Mouse (Mus musculus) adrenal gland, postnatal 36 days (tissue): Measurements from ENCODE around the gene Krtap4-9. TPM values are rescaled to one million over a fixed set of nuclear protein-coding genes. Genes with fewer than 3 reads are reported as not detected.
"Not testable (repeated sequence)": the region's sequence is repeated elsewhere in the genome, so short reads cannot be mapped to it uniquely, and the experiment has no call there.

ENCODE experiments used
- DNase-seq, 2 experiments: peaks; one replicate each; pipeline ENCODE4 v3.0.0; 2021; ENCODE audit warnings: mixed read lengths in 1 of 2
- long read RNA-seq, 2 experiments: library from polyadenylated mRNA; stranded (forward); transcript quantifications; one replicate each; pipeline ENCODE4 v2.0.0; 2021; ENCODE audit warnings: borderline sequencing depth in 2 of 2
- total RNA-seq, 2 experiments: library from RNA; stranded (reverse); gene quantifications; 2 replicates each; pipeline ENCODE4 v1.2.3; 2021

Krtap4-9 gene
- not detected for total RNA-seq
- long read RNA-seq, experiment 1: 0 reads
- long read RNA-seq, experiment 2: 0 reads

DNA sequence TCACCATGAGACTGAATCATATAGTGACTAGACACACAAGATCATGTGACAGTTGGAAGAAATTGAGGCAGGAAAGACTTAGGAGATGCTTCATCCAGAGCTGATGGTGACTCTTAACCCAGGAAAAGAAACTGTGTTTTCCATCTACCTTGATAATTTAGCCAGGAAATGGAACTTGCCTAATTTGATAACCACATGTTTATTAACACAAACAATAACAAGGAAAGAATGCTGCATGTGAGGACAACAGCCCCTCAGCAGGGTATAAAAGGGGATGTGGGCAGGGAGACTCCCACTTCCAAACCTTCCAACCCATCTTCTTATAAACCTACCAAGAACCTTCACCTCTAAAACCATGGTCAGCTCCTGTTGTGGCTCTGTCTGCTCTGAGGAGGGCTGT, at the start of gene Krtap4-9:
Gene Krtap4-9, plus strand, starts transcription at position 301 of the 400 bp plus-strand sequence.
- not testable (repeated sequence) for DNase-seq

DNA sequence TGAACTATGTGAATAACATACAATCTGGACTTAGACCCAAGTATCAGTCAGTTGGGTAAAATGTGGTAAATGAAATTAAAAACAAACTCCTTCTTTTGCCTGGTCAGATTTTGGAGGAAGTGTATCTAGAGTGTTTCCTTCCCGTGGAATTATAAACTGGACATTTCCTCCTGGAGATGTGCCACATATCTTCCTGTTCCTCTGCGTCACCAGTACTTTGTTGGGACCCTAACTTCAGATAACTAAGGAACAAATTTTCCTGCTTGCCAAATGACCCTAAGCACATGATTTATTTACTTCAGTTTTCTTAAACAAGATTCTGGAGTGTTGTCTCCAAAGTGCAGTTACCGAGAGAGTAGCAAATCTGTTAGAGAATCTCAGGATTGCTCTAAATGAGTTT, 41.0 kb upstream of the Krtap4-9 start:
- peak in 1 of 2 experiments; percentile 5 for DNase-seq

DNA sequence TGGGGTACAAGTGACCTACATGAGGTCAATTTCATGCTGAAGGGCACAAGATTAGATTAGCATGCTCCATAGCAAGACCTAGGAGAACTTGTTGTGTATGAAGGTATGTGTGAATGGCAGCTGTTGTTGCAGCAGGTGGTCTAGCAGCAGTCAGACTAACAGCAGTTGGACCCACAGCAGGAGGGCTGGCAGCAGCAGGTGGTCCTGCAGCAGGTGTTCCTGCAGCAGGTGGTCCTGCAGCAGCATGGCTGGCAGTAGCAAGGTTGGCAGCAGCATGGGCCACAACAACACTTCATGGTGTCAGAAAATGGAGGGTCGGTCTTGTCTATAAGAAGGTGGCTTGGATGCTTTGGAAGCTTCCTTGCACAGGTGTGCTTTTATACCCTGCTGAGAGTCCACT, 26.1 kb upstream of the Krtap4-9 start:
- DNase-seq: no peak

DNA sequence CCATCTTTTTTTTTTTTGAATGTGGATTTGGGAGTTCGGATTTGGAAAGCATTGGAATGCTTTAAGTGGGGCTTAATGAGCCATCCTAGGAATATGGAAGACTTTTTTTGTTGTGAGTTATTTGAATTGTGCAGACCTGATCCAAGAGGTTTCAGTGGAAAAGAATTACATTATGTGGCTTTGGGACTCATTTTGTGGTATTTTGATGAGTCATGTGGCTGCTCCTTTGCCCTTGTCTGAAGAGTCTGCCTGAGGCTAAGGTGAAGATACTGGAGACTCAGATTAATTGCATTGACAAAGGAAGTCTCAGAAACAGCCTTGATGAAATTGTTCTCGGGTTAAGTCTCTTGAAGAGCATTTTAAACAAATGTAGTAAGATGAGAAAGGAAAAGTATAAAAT, 16.6 kb upstream of the Krtap4-9 start:
- DNase-seq: no peak

DNA sequence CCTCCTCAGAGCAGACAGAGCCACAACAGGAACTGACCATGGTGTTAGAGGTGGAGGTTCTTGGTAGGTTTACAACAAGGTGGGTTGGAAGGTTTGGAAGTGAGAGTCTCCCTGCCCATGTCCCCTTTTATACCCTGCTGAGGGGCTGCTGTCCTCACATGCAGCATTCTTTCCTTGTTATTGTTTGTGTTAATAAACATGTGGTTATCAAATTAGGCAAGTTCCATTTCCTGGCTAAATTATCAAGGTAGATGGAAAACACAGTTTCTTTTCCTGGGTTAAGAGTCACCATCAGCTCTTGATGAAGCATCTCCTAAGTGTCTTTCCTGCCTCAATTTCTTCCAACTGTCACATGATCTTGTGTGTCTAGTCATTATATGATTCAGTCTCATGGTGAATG, 12.2 kb upstream of the Krtap4-9 start, which contains the start of gene Gm11595:
Gene Gm11595, minus strand, starts transcription at position 101 of the 400 bp plus-strand sequence.
- DNase-seq: not testable (repeated sequence)

DNA sequence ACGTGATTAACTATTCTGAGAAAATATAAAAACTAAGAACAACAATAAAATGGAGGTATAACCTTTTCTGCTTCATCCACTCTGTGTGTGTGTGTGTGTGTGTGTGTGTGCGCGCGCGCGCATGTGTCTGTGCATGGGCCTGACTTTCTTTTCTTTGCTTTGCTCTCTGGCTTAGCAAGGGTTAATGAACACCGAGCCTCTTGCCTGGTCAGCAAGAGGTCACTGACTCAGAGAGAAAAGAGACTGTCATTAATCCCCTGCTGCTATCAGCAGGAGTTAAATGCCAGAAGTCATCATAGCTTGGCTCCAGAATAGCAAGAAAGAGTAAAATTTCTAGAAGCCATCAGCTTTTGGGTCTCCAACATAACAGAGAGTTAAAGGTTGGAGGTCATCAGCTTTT, 6.6 kb upstream of the Krtap4-9 start:
- no peak for DNase-seq

DNA sequence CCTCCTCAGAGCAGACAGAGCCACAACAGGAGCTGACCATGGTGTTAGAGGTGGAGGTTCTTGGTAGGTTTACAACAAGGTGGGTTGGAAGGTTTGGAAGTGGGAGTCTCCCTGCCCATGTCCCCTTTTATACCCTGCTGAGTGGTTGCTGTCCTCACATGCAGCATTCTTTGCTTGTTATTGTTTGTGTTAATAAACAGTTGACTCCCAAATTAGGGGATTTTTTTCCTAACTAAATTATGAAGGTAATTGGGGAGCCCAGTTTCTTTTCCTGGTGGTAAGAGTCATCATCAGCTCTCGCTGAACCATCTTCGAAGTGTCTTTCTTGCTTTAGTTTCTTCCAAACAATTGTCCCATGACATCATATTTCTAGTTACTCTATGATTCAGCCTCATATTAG, 4.4 kb upstream of the Krtap4-9 start, which contains the start of gene Krtap4-8:
Gene Krtap4-8, minus strand, starts transcription at position 101 of the 400 bp plus-strand sequence.
- DNase-seq: no peak

DNA sequence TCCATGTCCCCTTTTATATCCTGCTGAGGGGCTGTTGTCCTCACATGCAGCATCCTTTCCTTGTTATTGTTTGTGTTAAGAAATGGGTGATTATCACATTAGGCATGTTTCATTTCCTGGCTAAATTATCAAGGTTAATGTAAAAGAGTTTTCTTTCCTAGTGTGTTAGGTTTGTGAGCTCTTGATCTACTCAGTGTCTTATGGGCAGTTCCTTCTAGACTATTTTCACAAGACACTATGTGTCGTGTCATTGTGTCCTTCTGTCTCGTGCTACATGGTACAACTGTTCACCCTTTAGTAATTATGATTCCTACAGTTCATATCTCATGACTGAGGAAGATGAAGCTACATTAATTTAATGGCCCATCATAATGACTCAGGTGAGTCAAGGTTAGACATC, 8.4 kb downstream of the Krtap4-9 start, which contains the start of gene Gm11596:
Gene Gm11596, minus strand, starts transcription at position 101 of the 400 bp plus-strand sequence.
- no peak for DNase-seq

DNA sequence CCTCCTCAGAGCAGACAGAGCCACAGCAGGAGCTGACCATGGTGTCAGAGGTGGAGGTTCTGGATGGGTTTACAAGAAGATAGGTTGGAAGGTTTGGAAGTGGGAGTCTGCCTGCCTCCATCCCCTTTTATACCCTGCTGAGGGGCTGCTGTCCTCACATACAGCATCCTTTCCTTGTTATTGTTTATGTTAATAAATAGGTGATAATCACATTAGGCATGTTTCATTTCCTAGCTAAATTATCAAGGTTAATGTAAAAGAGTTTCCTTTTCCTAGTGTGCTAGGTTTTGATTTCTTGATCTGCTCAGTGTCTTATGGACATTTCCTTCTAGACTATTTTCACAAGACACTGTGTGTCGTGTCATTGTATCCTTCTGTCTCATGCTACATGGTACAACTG, 13.8 kb downstream of the Krtap4-9 start, which contains the start of gene Gm11569:
Gene Gm11569, minus strand, starts transcription at position 101 of the 400 bp plus-strand sequence.
- not testable (repeated sequence) for DNase-seq

DNA sequence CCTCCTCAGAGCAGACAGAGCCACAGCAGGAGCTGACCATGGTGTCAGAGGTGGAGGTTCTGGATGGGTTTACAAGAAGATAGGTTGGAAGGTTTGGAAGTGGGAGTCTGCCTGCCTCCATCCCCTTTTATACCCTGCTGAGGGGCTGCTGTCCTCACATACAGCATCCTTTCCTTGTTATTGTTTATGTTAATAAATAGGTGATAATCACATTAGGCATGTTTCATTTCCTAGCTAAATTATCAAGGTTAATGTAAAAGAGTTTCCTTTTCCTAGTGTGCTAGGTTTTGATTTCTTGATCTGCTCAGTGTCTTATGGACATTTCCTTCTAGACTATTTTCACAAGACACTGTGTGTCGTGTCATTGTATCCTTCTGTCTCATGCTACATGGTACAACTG, 19.3 kb downstream of the Krtap4-9 start, which contains the start of gene Gm11554:
Gene Gm11554, minus strand, starts transcription at position 101 of the 400 bp plus-strand sequence.
- DNase-seq: not testable (repeated sequence)

DNA sequence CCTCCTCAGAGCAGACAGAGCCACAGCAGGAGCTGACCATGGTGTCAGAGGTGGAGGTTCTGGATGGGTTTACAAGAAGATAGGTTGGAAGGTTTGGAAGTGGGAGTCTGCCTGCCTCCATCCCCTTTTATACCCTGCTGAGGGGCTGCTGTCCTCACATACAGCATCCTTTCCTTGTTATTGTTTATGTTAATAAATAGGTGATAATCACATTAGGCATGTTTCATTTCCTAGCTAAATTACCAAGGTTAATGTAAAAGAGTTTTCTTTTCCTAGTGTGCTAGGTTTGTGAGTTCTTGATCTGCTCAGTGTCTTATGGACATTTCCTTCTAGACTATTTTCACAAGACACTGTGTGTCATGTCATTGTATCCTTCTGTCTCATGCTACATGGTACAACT, 24.8 kb downstream of the Krtap4-9 start, which contains the start of gene Krtap4-13:
Gene Krtap4-13, minus strand, starts transcription at position 101 of the 400 bp plus-strand sequence.
- not testable (repeated sequence) for DNase-seq

DNA sequence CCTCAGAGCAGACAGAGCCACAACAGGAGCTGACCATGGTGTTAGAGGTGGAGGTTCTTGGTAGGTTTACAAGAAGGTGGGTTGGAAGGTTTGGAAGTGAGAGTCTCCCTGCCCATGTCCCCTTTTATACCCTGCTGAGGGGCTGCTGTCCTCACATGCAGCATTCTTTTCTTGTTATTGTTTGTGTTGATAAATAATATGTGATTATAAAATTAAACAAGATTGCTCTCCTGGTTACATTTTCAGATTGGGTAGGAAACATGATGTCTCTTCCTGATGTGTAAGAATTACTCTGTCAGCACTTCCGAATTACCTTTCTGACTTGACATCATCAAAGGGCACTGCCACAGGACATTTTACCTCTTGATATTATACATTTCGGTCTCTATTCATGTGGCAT, 30.6 kb downstream of the Krtap4-9 start, which contains the start of gene Gm11564:
Gene Gm11564, minus strand, starts transcription at position 101 of the 400 bp plus-strand sequence.
- DNase-seq: not testable (repeated sequence)

Other genes starting within 250 kb of the Krtap4-9 start
- gene Krt40, start 242.0 kb upstream of the Krtap4-9 start, total RNA-seq: not detected
- gene Krtap3-3, start 234.3 kb upstream of the Krtap4-9 start, total RNA-seq: not detected
- not detected for gene Krtap3-2, start 228.3 kb upstream of the Krtap4-9 start, total RNA-seq
- not detected for gene Gm11939, start 225.7 kb upstream of the Krtap4-9 start, total RNA-seq
- not detected for gene Krtap3-1, start 218.6 kb upstream of the Krtap4-9 start, total RNA-seq
- gene Krtap1-5, start 204.2 kb upstream of the Krtap4-9 start, total RNA-seq: not detected
- gene Krtap1-4, start 201.5 kb upstream of the Krtap4-9 start, total RNA-seq: not detected
- not detected for gene Krtap1-3, start 193.9 kb upstream of the Krtap4-9 start, total RNA-seq
- not detected for gene Krtap9-3, start 187.1 kb upstream of the Krtap4-9 start, total RNA-seq
- not detected for gene Gm11938, start 181.9 kb upstream of the Krtap4-9 start, total RNA-seq
- gene Gm11937, start 175.0 kb upstream of the Krtap4-9 start, total RNA-seq: not detected
- not detected for gene Krtap2-4, start 170.4 kb upstream of the Krtap4-9 start, total RNA-seq
- not detected for gene Gm11562, start 164.8 kb upstream of the Krtap4-9 start, total RNA-seq
- gene Krtap4-1, start 157.0 kb upstream of the Krtap4-9 start, total RNA-seq: not detected
- not detected for gene Krtap4-2, start 150.1 kb upstream of the Krtap4-9 start, total RNA-seq
- gene Krtap4-7, start 141.1 kb upstream of the Krtap4-9 start, total RNA-seq: not detected
- gene Gm11555, start 135.0 kb upstream of the Krtap4-9 start, total RNA-seq: not detected
- gene Gm11563, start 126.2 kb upstream of the Krtap4-9 start, total RNA-seq: not detected
- gene Krtap4-6, start 119.2 kb upstream of the Krtap4-9 start, total RNA-seq: not detected
- gene Gm14190, start 94.5 kb upstream of the Krtap4-9 start, total RNA-seq: not detected
- gene Gm14180, start 50.9 kb upstream of the Krtap4-9 start, total RNA-seq: not detected
- not detected for gene Gm11595, start 12.3 kb upstream of the Krtap4-9 start, total RNA-seq
- not detected for gene Krtap4-8, start 4.5 kb upstream of the Krtap4-9 start, total RNA-seq
- not detected for gene Gm11596, start 8.3 kb downstream of the Krtap4-9 start, total RNA-seq
- gene Gm11569, start 13.7 kb downstream of the Krtap4-9 start, total RNA-seq: not detected
- gene Gm11554, start 19.2 kb downstream of the Krtap4-9 start, total RNA-seq: not detected
- not detected for gene Krtap4-13, start 24.7 kb downstream of the Krtap4-9 start, total RNA-seq
- gene Gm11564, start 30.5 kb downstream of the Krtap4-9 start, total RNA-seq: not detected
- gene 2300003K06Rik, start 52.9 kb downstream of the Krtap4-9 start, total RNA-seq: not detected
- gene Krtap4-16, start 66.4 kb downstream of the Krtap4-9 start, total RNA-seq: not detected
- not detected for gene Gm11568, start 72.7 kb downstream of the Krtap4-9 start, total RNA-seq
- gene Gm11559, start 79.3 kb downstream of the Krtap4-9 start, total RNA-seq: not detected
- gene Krtap9-1, start 88.2 kb downstream of the Krtap4-9 start, total RNA-seq: not detected
- not detected for gene Gm11567, start 94.0 kb downstream of the Krtap4-9 start, total RNA-seq
- not detected for gene Krtap31-1, start 122.7 kb downstream of the Krtap4-9 start, total RNA-seq
- not detected for gene Gm11565, start 129.6 kb downstream of the Krtap4-9 start, total RNA-seq
- gene Krtap31-2, start 151.1 kb downstream of the Krtap4-9 start, total RNA-seq: not detected
- gene Krtap9-5, start 163.3 kb downstream of the Krtap4-9 start, total RNA-seq: not detected
- not detected for gene Krtap29-1, start 193.9 kb downstream of the Krtap4-9 start, total RNA-seq
- gene Krtap16-1, start 201.4 kb downstream of the Krtap4-9 start, total RNA-seq: not detected
- not detected for gene Krtap17-1, start 208.8 kb downstream of the Krtap4-9 start, total RNA-seq
- gene Krt33a, start 231.0 kb downstream of the Krtap4-9 start, total RNA-seq: not detected
- gene Krt33b, start 244.7 kb downstream of the Krtap4-9 start, total RNA-seq: not detected